Mouse (Mus musculus): Measurements from ENCODE around the gene Zfp422.

DNA sequence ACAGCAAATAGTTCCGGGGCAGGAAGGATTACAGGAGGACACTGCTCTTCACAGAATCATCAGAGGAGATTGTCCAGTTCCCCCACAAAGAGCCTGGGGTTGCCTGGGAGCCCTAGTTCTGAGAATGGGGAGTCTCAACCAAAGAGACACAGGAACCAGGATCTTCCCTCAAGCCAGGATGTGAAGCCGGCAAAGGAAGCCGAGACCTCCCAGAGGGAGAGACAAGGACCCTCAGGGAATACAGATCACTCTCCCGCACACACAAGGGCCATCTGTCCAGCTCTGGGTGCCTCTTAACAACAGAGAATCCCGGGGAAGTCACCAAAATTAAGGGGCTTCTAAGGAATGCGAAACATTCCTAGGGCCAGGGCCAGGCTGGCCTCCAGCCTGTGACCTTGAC is 48.5 kb upstream of the Zfp422 start:
- TF ChIP-seq CTCF (IDR thresholded peaks at IDR 0.05) (no peak), POLR2A (IDR thresholded peaks at IDR 0.05; ENCODE audit: insufficient read depth, low read depth, low read length) (no peak)

All from heart, adult 2 months (tissue).